Mouse (Mus musculus): Measurements from ENCODE around the gene Dock9.

Gene Dock9

GRCm38 (mm10) chr14:121579055-121579454 is 218.6 kb downstream of the Dock9 start:
- DNase-seq = peak in 1 of 2 experiments; percentile 24

- no peak for DNase-seq
Observed at GRCm38 (mm10) chr14:121573391-121573790, 224.2 kb downstream of the Dock9 start.

DNA sequence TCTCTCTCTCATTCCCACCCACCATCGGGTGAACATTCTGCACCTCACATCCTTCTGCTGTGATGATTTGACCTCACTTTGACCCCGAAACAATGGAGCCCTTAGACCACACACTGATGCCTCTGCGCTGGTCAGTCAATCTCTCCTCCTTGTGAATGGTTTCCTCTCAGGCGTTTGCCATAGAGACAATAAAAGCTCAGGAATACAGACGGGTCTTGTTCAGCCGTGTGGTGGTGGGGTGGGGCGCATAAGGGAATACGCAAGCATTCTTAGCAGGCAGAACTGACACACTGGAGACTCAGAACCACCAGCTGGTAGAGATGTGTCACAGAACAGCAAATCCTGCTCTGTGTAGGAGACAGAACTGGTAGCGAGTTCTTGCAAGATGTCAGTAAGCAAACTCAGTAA is 230.8 kb downstream of the Dock9 start:
- DNase-seq = no peak

GRCm38 (mm10) chr14:121565930-121566329 is 231.7 kb downstream of the Dock9 start:
- no peak for DNase-seq

DNA sequence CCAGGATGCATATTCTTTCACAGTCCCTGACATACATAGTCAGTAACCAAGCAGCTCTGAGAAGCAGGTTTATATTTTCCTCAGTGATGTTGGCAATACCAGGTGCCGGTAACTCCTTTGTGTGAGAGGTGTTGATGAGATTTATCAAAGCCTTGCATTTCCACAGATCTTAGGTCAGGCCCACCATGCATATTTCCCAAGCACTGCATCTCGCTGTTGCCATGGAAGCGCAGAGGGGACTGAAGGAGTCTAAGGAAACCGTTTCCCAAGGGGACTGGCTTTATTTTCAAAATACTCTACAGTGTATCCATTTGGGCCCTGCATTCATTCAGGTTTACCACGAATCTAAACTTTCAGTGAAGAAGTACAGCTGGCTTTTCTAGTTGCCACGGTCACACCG is 233.0 kb downstream of the Dock9 start:
- no peak for DNase-seq

GRCm38 (mm10) chr14:121563954-121564353 is 233.7 kb downstream of the Dock9 start:
- no peak for DNase-seq

GRCm38 (mm10) chr14:121559026-121559425 is 238.6 kb downstream of the Dock9 start:
- DNase-seq = no peak

GRCm38 (mm10) chr14:121556401-121557315 is 241.0 kb downstream of the Dock9 start:
- DNase-seq = no peak

GRCm38 (mm10) chr14:121553785-121554184 is 243.9 kb downstream of the Dock9 start:
- DNase-seq = no peak

DNA sequence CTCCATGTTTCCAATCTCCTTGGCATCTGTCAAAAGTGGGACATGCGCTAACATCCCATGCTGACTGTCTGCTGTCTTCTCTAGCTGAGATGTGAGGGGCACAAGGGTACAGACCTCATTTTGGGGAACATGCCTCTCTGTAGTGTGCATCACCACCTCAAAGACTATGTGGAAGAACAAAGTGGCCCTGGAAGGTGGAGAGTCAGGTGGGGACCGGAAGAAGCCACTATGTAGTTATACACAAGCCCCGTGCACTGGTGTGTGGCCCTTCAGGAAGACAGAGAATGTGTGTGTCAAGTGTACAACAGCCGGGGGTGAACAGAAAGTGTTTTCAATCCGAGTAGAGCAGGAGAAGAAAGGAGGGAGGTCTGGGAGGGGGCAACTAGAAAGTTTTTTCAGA is 245.1 kb downstream of the Dock9 start:
- DNase-seq = peak in 1 of 2 experiments; percentile 34

DNA sequence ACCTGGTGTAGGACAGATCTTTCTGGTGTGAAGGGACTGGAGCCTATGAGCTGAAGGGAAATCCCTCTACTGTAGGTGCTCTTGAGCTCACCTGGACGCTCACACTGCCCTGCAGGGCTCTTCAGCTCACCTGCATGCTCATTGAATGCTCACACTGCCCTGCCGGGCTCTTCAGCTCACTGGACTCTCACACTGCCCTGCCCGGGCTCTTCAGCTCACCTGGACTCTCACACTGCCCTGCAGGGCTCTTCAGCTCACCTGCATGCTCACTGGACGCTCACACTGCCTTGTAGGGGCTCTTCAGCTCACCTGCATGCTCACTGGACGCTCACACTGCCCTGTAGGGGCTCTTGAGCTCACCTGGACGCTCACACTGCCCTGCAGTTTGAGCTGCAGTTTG is 247.8 kb downstream of the Dock9 start:
- DNase-seq = no peak

GRCm38 (mm10) chr14:121547745-121548144 is 249.9 kb downstream of the Dock9 start:
- DNase-seq = no peak

DNA sequence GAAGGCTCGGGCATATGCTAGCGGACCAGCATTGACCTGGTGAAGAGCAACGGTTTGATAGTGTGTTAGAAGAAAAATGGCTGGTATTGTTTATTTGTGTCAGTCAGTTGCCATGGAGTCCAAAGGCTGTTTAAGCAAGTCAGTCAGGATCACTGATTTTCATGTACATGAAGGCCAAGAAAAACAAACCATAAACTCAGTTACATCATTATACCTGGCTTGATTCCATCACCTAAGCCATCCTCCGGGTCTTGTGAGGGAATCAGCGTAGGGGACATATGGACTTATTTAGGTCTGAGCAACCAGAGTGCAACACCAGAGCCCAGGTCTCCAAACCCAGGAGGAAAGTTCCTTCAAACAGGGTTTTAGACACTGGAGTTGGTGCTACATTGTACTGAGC is 251.0 kb downstream of the Dock9 start:
- no peak for DNase-seq

GRCm38 (mm10) chr14:121545551-121546331 is 251.9 kb downstream of the Dock9 start:
- peak in 1 of 2 experiments; percentile 9 for DNase-seq

DNA sequence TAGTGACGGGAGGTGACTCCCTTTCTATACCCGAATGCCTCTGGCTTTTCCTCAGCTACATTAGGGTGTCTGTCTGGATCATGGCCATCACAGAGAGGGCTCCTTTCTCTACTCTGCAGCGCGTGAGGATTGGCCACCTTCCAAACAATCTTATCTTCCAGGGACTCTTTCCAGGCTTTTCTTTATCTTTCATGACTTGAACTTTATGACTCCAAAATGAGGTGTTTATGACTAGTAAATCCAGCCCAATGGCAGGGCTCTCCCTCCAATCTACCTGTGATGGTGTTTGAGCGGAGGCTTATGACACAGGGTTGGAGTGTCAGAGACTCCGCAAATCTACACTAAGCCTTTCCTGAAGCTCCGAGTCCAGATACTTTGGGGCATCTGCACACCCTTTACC is 256.4 kb downstream of the Dock9 start:
- no peak for DNase-seq

DNA sequence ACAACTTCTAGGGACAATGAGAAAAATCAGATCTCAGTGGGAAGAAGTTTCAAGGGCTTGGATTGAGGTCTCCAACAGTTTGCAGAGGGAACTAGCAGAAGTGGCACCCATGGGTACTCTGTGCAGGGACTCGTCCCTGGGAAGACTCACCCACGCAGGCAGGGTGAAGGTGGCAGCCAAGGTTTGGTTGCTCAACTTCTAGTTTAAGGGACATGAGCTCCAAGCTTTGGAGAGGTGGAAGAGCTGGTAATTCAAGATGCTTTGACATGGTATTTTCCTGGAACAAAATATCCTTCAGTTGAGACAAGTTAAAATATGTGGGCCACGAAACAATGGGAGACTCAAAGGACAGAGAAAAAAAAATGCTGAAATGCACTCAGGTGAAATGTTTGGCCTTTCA is 263.1 kb downstream of the Dock9 start:
- DNase-seq = no peak

- DNase-seq = no peak
Observed at GRCm38 (mm10) chr14:121530853-121531252, 266.8 kb downstream of the Dock9 start.

GRCm38 (mm10) chr14:121527883-121528282 is 269.8 kb downstream of the Dock9 start:
- DNase-seq = no peak

- no peak for DNase-seq
Observed at GRCm38 (mm10) chr14:121527201-121527600, 270.4 kb downstream of the Dock9 start.

- DNase-seq = no peak
Observed at GRCm38 (mm10) chr14:121521709-121522108, 275.9 kb downstream of the Dock9 start.

GRCm38 (mm10) chr14:121516881-121517280 is 280.8 kb downstream of the Dock9 start:
- no peak for DNase-seq

GRCm38 (mm10) chr14:121508929-121509328 is 288.7 kb downstream of the Dock9 start:
- no peak for DNase-seq

DNA sequence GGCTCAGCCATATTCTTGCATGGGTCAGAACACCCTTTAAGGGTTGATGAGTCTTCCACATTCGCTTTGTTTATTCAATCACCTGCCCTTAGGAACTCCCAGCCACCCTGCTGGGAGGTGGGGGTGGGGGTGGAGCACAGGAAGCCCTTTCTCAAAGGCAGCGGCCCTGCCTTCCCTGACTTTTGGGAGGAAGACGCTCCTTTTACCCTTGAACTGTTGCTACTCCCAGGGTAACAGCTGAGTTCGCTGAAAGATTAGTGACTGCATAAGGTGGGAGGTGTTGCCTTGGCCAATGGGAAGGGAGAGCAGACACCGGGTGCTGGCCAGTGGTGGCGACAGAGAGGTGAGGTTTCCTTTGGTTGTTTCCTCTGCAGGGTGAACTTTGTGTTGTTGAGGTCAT is 291.3 kb downstream of the Dock9 start:
- DNase-seq = no peak

DNA sequence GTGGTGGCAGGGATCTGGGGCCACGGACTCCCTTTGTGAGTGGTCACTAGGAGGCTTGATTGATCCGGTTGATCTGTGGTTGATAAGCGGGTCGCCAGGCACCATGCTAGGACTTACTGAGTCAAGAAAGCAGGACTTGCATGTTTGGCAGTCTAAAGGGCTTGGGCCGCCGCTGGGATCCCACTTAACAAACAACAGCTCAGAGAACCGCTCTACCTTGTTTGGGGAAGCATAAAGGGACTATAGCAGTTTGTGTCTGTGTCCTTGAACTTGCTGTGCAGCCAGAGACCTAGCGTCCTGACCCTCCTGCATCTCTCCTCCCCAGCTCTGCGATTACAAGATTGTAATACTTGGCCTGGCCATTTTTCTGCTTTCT is 292.2 kb downstream of the Dock9 start:
- no peak for DNase-seq

Data from thymus, adult 18-20 months (tissue).